Mouse (Mus musculus): ENCODE results near the gene Tpr.

The Tpr gene

DNA sequence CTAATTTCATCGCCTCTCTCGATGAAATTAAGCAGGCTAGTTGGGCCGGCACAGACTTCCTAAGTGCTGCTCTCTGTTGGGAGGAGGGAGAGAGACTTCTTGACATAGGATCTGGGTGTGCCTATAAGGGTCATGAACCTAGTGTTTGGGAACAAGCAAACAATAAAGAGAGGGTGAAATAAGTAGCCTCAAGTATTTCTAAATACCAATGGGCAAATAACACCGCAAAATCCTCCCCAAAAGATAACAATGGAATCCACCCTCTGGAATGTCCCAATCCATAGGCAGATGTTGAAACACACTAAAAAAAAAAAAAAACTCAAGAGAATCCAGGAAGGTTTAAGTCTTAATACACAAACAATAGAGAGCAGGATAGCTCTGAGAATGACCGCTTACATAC lies 70.4 kb downstream of the Tpr start:
- no peak for DNase-seq

DNA sequence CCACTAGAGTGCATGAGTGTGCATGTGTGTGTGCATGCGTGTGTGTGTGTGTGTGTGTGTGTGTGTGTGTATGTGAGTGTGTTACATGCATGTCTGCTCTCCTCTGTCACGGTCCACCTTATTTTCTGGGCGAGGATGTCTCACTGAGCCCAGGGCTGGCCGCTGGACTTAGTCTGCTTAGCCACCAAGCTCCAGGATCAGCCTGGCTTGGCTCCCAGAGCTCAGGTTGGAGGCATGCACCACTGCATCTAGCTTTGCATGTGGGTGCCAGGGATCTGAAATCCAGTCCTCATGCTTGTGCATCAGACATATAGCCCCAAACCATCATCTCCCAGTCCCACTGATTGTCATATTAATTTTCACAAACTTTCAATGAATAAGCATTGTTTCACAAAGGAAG lies 71.1 kb downstream of the Tpr start:
- DNase-seq = no peak

DNA sequence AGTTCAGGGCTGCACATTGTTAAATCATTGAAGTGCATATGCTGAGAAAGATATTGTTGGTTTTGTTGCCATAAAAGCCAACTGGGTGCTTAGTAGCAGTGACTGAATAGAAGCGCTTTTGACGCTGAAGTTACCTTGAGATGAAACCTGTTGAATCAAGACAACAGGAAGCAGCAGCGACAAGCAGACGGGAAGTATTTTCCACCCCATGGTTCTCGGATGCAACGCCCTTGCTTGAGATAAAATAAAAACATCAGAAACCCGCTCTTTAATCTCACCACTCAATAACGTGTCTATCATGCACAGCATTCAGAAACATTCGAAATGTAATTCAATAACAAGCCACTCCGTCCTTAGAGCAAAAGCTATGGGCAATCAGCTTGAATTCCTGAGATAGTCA lies 72.7 kb downstream of the Tpr start:
- DNase-seq = no peak

DNA sequence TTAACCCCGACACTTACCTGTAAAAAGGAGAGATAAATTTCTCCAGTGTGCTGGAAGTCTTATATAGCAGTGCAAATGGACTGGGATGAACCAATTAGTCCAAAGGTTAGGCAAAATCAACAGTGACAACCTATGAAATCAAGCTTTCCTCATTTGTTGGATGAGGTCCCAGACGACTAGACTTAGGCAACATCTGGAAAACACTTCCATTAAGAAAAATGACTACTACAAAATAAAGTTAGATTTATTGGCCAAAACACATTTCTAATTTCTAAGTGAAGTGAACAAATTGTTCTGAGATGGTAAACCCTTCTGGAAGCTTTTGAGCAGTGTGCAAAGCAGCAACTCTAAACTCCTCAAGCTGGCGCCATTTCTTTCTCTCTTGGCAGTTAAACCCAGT lies 73.5 kb downstream of the Tpr start, which contains the start of gene Prg4:
Gene Prg4 (minus strand): TSS at position 34 of the 400 bp plus-strand sequence.
- no peak for DNase-seq

DNA sequence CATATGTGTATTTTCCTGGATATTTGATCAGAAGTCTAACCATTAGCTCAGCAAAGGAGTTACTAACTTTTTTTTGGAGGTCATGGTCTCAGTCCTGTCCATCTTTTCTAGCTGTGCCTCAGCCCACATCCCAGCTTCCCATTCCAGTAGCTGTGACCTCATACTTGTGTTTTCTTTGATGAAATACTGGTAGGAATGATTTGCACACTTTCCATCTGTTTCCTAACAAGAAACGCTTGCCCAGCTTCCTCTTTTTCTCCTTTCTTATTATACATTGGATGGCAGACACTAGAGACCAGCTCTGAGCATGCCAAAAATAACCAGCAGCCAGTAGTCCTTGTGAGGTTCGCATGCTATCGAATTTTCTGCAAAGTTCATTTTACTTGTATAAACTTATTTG lies 77.4 kb downstream of the Tpr start:
- DNase-seq = no peak

DNA sequence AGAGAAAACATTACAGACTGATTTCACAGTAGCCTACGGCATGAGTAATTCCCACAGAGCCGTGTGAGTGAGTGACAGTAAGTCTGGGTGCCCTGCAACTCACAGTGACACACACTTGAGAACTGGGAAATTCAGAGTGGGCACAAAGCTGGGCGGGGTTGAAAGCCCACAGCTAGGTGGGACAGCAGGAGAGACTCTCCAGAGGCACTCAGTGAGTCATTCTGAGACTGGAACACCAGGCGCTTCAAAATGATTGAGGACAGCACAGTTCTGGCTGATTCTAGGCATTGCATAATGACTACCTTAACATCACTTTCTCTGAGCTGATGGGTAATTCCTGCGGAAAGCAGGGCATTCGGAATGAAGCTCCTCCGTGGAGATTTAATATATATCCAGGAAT lies 79.9 kb downstream of the Tpr start:
- DNase-seq = no peak

DNA sequence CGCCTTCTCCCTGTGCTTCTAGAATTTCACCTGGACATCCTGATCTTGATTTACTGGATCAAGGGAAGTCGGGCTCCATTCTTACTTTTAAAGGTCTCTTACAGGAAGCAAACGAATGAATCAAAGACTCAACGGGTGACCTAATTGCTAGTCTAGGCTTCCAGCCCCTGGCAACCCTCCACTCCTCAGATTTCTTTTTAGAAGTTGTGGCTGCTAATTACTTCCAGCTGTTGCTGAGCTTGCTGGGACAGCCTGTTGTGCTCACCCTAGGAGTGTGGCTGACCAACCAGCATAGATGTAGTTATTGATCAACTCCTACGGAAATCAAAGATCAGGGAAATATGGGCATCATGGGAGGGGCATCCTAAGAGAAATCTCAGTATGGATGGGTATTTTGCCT lies 88.0 kb downstream of the Tpr start:
- DNase-seq = no peak

DNA sequence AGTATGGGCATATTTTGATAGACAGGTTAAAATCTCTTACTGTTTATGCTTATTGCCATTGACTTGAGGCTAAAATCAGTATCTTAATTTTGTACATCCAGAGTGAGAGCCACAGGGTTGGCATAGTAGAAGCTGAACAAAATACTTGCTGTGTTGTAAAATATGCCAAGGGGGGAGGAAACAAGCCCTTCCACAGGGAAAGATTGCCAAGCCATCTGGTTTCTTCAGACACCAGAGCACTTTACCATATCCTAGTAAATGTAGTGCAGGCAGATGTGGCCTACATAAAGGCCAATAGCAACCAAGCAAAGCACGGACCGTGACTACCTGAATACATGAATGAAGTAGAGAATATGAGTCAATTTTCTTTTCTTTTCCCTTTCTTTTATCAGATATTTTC lies 96.5 kb downstream of the Tpr start:
- no peak for DNase-seq

DNA sequence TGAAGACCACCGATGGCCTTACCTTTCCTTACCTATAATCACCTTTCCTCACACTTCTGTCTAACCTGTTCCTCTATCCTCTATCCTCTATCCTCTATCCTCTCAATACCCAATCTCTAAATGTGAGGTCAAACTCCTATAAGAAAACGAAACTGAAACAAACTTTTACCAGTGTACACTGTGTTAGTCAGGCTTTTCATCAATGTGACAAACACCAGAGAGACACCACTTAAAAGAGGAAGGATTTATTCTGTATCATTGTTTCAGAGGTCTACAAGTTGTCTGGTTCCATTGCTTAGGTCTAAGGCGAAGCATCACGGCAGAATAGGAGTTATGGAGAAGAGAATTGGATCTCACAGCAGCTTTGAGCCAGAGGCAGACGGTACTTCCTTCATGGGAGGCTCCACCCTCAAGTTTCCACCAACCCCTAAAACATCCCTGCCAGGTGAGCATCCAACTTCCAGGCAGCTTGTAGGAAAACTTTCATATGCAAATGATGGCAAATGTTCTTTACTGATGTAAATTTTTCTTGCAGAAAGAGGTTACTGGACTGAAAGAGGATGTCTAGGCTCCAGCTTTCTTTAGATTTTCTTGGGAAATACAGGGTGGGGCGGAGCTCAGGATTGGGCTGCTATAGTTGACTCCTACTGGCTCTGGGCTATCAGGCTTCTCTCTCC lies 104.1 kb downstream of the Tpr start:
- no peak for DNase-seq

DNA sequence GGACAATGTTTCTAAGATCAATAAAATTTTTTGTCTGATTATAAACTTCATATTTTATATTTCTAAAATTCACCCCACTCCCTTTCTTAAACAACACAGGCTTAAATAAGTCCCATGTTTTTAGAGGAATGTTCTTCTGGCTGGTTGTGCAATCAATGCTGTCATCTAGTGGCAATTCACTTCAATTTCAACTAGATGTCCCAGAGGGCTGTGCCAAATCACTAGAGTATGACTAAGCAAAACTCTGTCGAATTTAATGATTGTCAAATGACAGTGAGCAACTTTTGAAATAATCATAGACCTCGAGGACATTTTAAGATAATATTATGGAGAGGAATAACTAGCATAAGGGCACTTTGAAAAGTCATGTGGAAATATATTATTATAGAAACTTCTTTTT lies 105.1 kb downstream of the Tpr start:
- DNase-seq = no peak

DNA sequence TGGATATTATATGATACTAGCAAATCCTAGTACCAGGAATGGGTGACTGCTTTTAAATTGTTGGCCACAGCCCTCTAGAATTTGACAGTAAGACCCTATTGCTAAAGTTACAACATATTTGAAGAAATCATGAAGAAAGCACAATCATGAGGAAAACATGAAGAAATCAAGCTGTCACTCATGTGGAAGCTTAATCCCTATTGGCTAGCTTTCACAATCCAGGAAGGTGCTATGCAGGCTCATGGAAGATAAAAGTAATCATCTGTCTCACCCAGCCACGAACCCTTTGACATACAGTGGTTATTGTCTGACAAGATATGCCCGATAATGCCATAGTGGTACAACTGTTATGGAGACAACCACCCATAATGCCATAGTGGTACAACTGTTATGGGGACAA lies 105.5 kb downstream of the Tpr start:
- no peak for DNase-seq
